Mouse (Mus musculus) neural tube, embryonic 11.5 days (tissue): ENCODE results near the gene Tbc1d16. TPM values are rescaled to one million over a fixed set of nuclear protein-coding genes. Genes with fewer than 3 reads are reported as not detected.

Experiments
- ATAC-seq: fragments of 200-750 bp; cut with Nextera tagmentation; 2 replicates; pipeline ENCODE4 v1.8.0; 2017; ENCODE audit warnings: moderate number of reproducible peaks, mild to moderate bottlenecking, moderate TSS enrichment, moderate library complexity; ENCODE audit not compliant: insufficient read depth, low FRiP score, low TSS enrichment
- DNase-seq: peaks from one replicate; pipeline ENCODE4 v3.0.0-alpha.2; 2015; ENCODE audit warnings: low spot score
- H3K27ac ChIP-seq: fragments of 300-500 bp; sonication (generic); 2 replicates; pipeline ENCODE4 v1.5.1; 2014; ENCODE audit warnings: low read depth, mild to moderate bottlenecking, low read length
- H3K27me3 ChIP-seq: fragments of 300-500 bp; sonication (generic); 2 replicates; pipeline ENCODE4 v1.6.1; 2014; ENCODE audit warnings: mild to moderate bottlenecking, low read length, mixed read lengths; ENCODE audit not compliant: control insufficient read depth, insufficient read depth
- H3K36me3 ChIP-seq: fragments of 300-500 bp; sonication (generic); 2 replicates; pipeline ENCODE4 v1.6.1; 2014; ENCODE audit warnings: mild to moderate bottlenecking, low read length, moderate library complexity, mixed read lengths; ENCODE audit not compliant: control insufficient read depth, insufficient read depth
- H3K4me1 ChIP-seq: fragments of 300-500 bp; sonication (generic); 2 replicates; pipeline ENCODE4 v1.6.1; 2014; ENCODE audit warnings: low read length, mixed read lengths; ENCODE audit not compliant: control insufficient read depth, insufficient read depth
- H3K4me2 ChIP-seq: fragments of 300-500 bp; sonication (generic); 2 replicates; pipeline ENCODE4 v1.6.1; 2014; ENCODE audit warnings: low read depth, mild to moderate bottlenecking, moderate library complexity
- H3K4me3 ChIP-seq: fragments of 300-500 bp; sonication (generic); 2 replicates; pipeline ENCODE4 v1.5.1; 2014; ENCODE audit warnings: low read depth, low read length
- H3K9ac ChIP-seq: fragments of 300-500 bp; sonication (generic); 2 replicates; pipeline ENCODE4 v1.6.1; 2014; ENCODE audit warnings: mild to moderate bottlenecking, low read length
- H3K9me3 ChIP-seq: fragments of 300-500 bp; sonication (generic); 2 replicates; pipeline ENCODE4 v1.6.1; 2016; ENCODE audit warnings: low read length; ENCODE audit not compliant: control insufficient read depth
- WGBS: fragments of 180-500 bp; shearing (Covaris S2); extraction: QIAGEN DNeasy Blood & Tissue Kit; methylation state at CpG from one replicate; pipeline ENCODE4 v1.1.7; 2014; 5-methylcytosine and 5-hydroxymethylcytosine counted together
- polyA plus RNA-seq: library from polyadenylated mRNA; unstranded; fragments of >200 nt; fragmentation: Nextera tagmentation; extraction: Ambion mirVana; gene quantifications from 2 replicates; pipeline ENCODE4 v1.2.1, GENCODE M21; 2014

The Tbc1d16 gene
- polyA plus RNA-seq, 1 experiment from 2014 or later: 15.2 TPM

GRCm38 (mm10) chr11:119225634-119226033, 2.7 kb downstream of the Tbc1d16 start:
- Histone ChIP-seq H3K9me3 (no peaks in the 10 kb centered on the region), H3K4me1 (peaks cover 28% of the 10 kb centered on the region), H3K27me3 (no peaks in the 10 kb centered on the region), H3K27ac (no peak overlapping the region), H3K36me3 (no peaks in the 10 kb centered on the region), H3K4me2 (no peak overlapping the region), H3K9ac (no peak overlapping the region), H3K4me3 (no peak overlapping the region)
- no peak for DNase-seq
- WGBS: 63% methylated on average over 9 of the region's 9 CpGs
- no peak for ATAC-seq

- Histone ChIP-seq H3K4me3 (no peak overlapping the region), H3K4me1 (peaks cover 34% of the 10 kb centered on the region), H3K27me3 (no peaks in the 10 kb centered on the region), H3K27ac (no peak overlapping the region), H3K9me3 (no peaks in the 10 kb centered on the region), H3K36me3 (no peaks in the 10 kb centered on the region), H3K4me2 (no peak overlapping the region), H3K9ac (no peak overlapping the region)
- 97% methylated on average over 6 of the region's 6 CpGs for WGBS
- DNase-seq: no peak
- no peak for ATAC-seq
Measured at GRCm38 (mm10) chr11:119224926-119225325, 3.4 kb downstream of the Tbc1d16 start.

- no peak for ATAC-seq
- Histone ChIP-seq H3K9me3 (no peaks in the 10 kb centered on the region), H3K27me3 (no peaks in the 10 kb centered on the region), H3K4me2 (no peak overlapping the region), H3K4me3 (no peak overlapping the region), H3K27ac (no peak overlapping the region; the same call in 1 of the 2 replicates), H3K4me1 (peaks cover 32% of the 10 kb centered on the region), H3K36me3 (no peaks in the 10 kb centered on the region), H3K9ac (no peak overlapping the region)
- WGBS: 89% methylated on average over 20 of the region's 20 CpGs
- DNase-seq: no peak
Measured at GRCm38 (mm10) chr11:119223124-119223890, 5.0 kb downstream of the Tbc1d16 start.

- no peaks in the 10 kb centered on the region for H3K9me3 ChIP-seq
- WGBS: 45% methylated on average over 10 of the region's 11 CpGs
- H3K4me3 ChIP-seq: no peak overlapping the region
- DNase-seq (no peak), ATAC-seq (no peak)
- H3K4me1 ChIP-seq: peaks cover 28% of the 10 kb centered on the region
- H3K27me3 ChIP-seq: no peaks in the 10 kb centered on the region
- no peak overlapping the region for H3K27ac ChIP-seq
- no peaks in the 10 kb centered on the region for H3K36me3 ChIP-seq
- H3K9ac ChIP-seq: no peak overlapping the region
- H3K4me2 ChIP-seq: no peak overlapping the region
Measured at GRCm38 (mm10) chr11:119221812-119222510, 6.3 kb downstream of the Tbc1d16 start.

GRCm38 (mm10) chr11:119219816-119220465, 8.4 kb downstream of the Tbc1d16 start:
- H3K9me3 ChIP-seq: no peaks in the 10 kb centered on the region
- no peak for ATAC-seq
- H3K4me2 ChIP-seq: no peak overlapping the region
- no peak overlapping the region for H3K9ac ChIP-seq
- H3K4me3 ChIP-seq: no peak overlapping the region
- no peaks in the 10 kb centered on the region for H3K27me3 ChIP-seq
- DNase-seq: no peak
- no peaks in the 10 kb centered on the region for H3K36me3 ChIP-seq
- H3K4me1 ChIP-seq: peaks cover 27% of the 10 kb centered on the region
- no peak overlapping the region for H3K27ac ChIP-seq
- 14% methylated on average over 17 of the region's 17 CpGs for WGBS

GRCm38 (mm10) chr11:119217861-119218260, 10.4 kb downstream of the Tbc1d16 start:
- H3K4me2 ChIP-seq: no peak overlapping the region
- H3K27me3 ChIP-seq: no peaks in the 10 kb centered on the region
- no peaks in the 10 kb centered on the region for H3K36me3 ChIP-seq
- DNase-seq (no peak), ATAC-seq (no peak)
- H3K27ac ChIP-seq: no peak overlapping the region
- H3K9me3 ChIP-seq: no peaks in the 10 kb centered on the region
- no peak overlapping the region for H3K9ac ChIP-seq
- WGBS: 92% methylated on average over 6 of the region's 6 CpGs
- peaks cover 39% of the 10 kb centered on the region for H3K4me1 ChIP-seq
- no peak overlapping the region for H3K4me3 ChIP-seq

GRCm38 (mm10) chr11:119215905-119216507, 12.3 kb downstream of the Tbc1d16 start:
- no peaks in the 10 kb centered on the region for H3K9me3 ChIP-seq
- peak overlapping the region; percentile 90 for H3K27ac ChIP-seq
- H3K4me2 ChIP-seq: peak overlapping the region; percentile 31; the same call in 1 of the 2 replicates
- H3K4me1 ChIP-seq: peaks cover 39% of the 10 kb centered on the region
- peak overlapping the region; percentile 52; the same call in 1 of the 2 replicates for H3K9ac ChIP-seq
- H3K27me3 ChIP-seq: no peaks in the 10 kb centered on the region
- H3K36me3 ChIP-seq: peaks cover 2% of the 10 kb centered on the region; the same call in 1 of the 2 replicates
- ATAC-seq (no peak), DNase-seq (no peak)
- WGBS: 46% methylated on average over 9 of the region's 9 CpGs
- no peak overlapping the region for H3K4me3 ChIP-seq

- H3K4me2 ChIP-seq: peak overlapping the region; percentile 31
- peak overlapping the region; percentile 52 for H3K9ac ChIP-seq
- H3K9me3 ChIP-seq: no peaks in the 10 kb centered on the region
- peaks cover 35% of the 10 kb centered on the region for H3K4me1 ChIP-seq
- peaks cover 2% of the 10 kb centered on the region; the same call in 1 of the 2 replicates for H3K36me3 ChIP-seq
- ATAC-seq (peak; percentile 66; the same call in 1 of the 2 replicates), DNase-seq (peak; percentile 65)
- 19% methylated on average over 18 of the region's 18 CpGs for WGBS
- peak overlapping the region; percentile 90 for H3K27ac ChIP-seq
- no peaks in the 10 kb centered on the region for H3K27me3 ChIP-seq
- H3K4me3 ChIP-seq: no peak overlapping the region
Measured at GRCm38 (mm10) chr11:119215038-119215904, 13.0 kb downstream of the Tbc1d16 start.
